Mouse (Mus musculus) kidney, embryonic 14.5 days (tissue): ENCODE measurements at regions not wholly inside any gene's neighbourhood (a gene's known extent, or its start where the extent isn't known, plus 50 kb on each side); places are given as distances from the start of the nearest gene placed in this dataset.

ENCODE experiments used
- ATAC-seq: fragments of 200-750 bp; cut with Nextera tagmentation; 2 replicates; pipeline ENCODE4 v1.8.0; 2017; ENCODE audit warnings: moderate number of reproducible peaks, mild to moderate bottlenecking, moderate TSS enrichment, moderate library complexity; ENCODE audit not compliant: low FRiP score, low TSS enrichment
- H3K27ac ChIP-seq: fragments of 300-500 bp; sonication (generic); 2 replicates; pipeline ENCODE4 v1.5.1; 2014; ENCODE audit warnings: low read depth, mild to moderate bottlenecking, low read length, moderate library complexity, mixed read lengths
- H3K27me3 ChIP-seq: fragments of 300-500 bp; sonication (generic); 2 replicates; pipeline ENCODE4 v1.6.1; 2014; ENCODE audit warnings: mild to moderate bottlenecking, low read length; ENCODE audit not compliant: control insufficient read depth, insufficient read depth
- H3K36me3 ChIP-seq: fragments of 300-500 bp; sonication (generic); 2 replicates; pipeline ENCODE4 v1.6.1; 2014; ENCODE audit warnings: low read length, mixed read lengths; ENCODE audit not compliant: control insufficient read depth, insufficient read depth
- H3K4me1 ChIP-seq: fragments of 300-500 bp; sonication (generic); 2 replicates; pipeline ENCODE4 v1.6.1; 2014; ENCODE audit warnings: low read length, mixed read lengths; ENCODE audit not compliant: control insufficient read depth, insufficient read depth
- H3K4me2 ChIP-seq: fragments of 300-500 bp; sonication (generic); replicated peaks from 2 replicates; pipeline ENCODE4 v1.6.1; 2014; ENCODE audit warnings: low read depth, mild to moderate bottlenecking, low read length
- H3K4me3 ChIP-seq: fragments of 300-500 bp; sonication (generic); 2 replicates; pipeline ENCODE4 v1.5.1; 2014; ENCODE audit warnings: mild to moderate bottlenecking, low read length
- H3K9ac ChIP-seq: fragments of 300-500 bp; sonication (generic); 2 replicates; pipeline ENCODE4 v1.6.1; 2014; ENCODE audit warnings: low read depth, mild to moderate bottlenecking, low read length, moderate library complexity
- H3K9me3 ChIP-seq: fragments of 300-500 bp; sonication (generic); 2 replicates; pipeline ENCODE4 v1.6.1; 2016; ENCODE audit warnings: low read length; ENCODE audit not compliant: control insufficient read depth
- WGBS: fragments of 180-500 bp; shearing (Covaris S2); extraction: QIAGEN DNeasy Blood & Tissue Kit; methylation state at CpG from one replicate; pipeline ENCODE4 v1.1.7; 2014; 5-methylcytosine and 5-hydroxymethylcytosine counted together

DNA sequence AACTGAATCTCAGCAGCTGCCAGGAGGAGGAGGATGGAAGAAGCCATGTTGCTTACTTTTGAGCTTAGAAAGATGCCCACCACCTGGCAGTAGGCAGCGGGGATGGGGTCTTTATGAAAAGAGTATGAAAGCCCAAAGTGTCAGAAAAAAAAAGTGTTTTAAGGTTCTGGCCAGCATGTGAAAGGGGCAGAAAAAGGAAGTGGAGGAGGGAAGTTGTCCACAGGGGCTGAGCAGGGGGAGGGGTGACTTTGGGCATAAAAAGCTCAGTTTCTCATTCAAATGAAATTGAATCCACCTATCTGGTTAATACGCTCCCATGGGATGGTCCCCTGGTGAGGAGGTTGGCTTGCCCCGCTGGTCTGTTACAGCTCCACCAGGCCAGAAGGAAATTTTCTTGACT lies 50.4 kb upstream of the L3mbtl4 start:
- Histone ChIP-seq H3K4me3 (no peak overlapping the region), H3K4me1 (no peaks in the 10 kb centered on the region), H3K27ac (no peak overlapping the region), H3K4me2 (no peak overlapping the region), H3K9ac (no peak overlapping the region), H3K27me3 (no peaks in the 10 kb centered on the region), H3K36me3 (no peaks in the 10 kb centered on the region), H3K9me3 (peaks cover 4% of the 10 kb centered on the region; the same call in 1 of the 2 replicates)
- no peak for ATAC-seq
- 94% methylated on average over 3 of the region's 3 CpGs for WGBS
